Mouse (Mus musculus): Measurements from ENCODE around the gene Gpx2.

Gpx2 gene

GRCm38 (mm10) chr12:76795350-76795749, at the start of gene Gpx2:
TSS of gene Gpx2 (minus strand) at chr12:76795554.
- no peak for DNase-seq (ENCODE audit: low spot score in 2 of 2)

DNA sequence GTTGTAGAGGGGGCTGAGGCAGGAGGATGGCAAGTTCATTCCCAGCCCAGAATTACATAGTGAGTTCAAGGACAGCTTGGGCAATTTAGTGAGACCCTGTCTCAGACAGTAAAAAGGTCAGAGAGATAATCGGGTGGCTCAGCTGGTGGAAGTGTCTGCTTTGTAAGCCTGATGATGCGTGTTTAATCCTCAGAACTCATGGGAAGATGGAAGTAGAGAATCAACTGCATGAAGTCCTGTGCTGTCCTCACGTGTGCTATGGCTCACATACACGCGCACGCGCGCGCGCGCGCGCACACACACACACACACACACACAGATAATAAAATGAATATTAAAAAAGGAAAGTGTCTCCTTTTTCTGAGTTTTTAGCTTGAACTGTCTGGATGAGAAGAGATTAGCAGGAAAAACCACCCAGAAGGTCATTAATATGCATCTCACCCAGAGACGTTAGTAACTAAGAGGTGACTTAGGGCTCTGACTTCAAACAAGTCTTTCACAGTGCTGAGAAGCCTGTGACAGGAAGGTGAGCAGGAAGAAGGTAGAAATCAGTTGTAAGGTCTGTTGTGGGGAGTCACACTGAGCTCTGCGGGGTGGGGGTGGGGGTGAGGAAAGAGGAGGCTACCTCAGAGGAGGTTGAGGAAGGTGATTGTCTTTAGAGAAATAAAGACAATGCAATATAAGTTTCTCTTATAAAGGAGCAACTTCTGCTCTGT, 49.1 kb upstream of the Gpx2 start:
- DNase-seq (ENCODE audit: low spot score in 2 of 2) = no peak

DNA sequence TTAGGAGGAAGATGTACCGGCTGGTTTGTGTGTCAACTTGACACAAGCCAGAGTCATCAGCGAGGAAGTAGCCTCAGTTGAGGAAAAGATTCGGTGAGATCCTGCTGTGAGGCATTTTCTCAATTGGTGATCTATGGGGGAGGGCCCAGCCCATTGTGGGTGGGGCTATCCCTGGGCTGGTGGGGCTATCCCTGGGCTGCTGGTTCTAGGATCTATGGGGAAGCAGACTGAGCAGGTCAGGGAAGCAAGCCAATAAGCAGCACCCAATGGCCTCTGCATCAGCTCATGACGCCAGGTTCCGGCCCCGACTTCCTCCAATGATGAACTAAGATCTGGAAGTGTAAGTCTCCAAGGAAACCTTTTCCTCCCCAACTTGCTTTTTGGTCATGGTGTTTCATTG, 44.7 kb upstream of the Gpx2 start:
- no peak for DNase-seq (ENCODE audit: low spot score in 2 of 2)

DNA sequence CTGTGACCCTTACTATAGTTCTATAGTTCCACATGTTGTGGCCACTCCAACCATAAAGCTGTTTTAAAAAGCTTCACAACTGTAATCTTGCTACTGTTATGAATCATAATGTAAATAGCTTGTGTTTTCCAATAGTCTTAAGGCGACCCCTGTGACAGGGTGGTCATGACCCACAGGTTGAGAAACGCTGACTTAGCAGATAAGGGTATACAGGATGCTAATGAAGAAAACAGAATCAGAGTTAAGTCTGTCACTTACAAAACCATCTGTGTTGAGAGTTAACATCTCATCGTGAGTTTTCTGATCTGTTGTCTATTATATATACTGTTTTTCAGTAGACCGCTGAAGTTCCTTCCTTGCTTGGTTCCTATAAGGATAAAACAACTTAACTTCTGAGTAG, 43.9 kb upstream of the Gpx2 start:
- DNase-seq (ENCODE audit: low spot score in 2 of 2) = no peak

GRCm38 (mm10) chr12:76837844-76838650, 42.7 kb upstream of the Gpx2 start:
- DNase-seq (ENCODE audit: low spot score in 2 of 2) = no peak

- DNase-seq (ENCODE audit: low spot score in 2 of 2) = peak; percentile 97
These were observed 41.9 kb upstream of the Gpx2 start for GRCm38 (mm10) chr12:76837101-76837843.

DNA sequence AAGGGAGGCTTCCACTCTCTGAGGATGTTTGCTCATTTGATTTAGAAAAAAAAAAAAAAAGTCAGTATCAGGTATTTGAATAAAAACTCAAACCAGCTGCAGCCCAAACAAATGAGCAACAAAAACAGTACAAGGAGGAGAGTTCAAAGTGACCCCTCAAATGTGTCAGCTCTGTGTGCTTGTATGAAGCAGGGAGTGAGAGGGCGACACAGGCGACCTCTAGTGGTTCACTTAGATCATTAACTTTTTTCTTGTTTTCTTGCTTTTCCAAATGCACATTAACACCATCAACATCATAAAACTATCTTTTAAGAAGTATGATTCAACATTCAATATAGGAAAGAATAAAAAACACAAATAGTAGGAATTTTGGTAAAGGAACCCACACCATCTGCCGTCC, 37.4 kb upstream of the Gpx2 start:
- DNase-seq (ENCODE audit: low spot score in 2 of 2) = no peak

DNA sequence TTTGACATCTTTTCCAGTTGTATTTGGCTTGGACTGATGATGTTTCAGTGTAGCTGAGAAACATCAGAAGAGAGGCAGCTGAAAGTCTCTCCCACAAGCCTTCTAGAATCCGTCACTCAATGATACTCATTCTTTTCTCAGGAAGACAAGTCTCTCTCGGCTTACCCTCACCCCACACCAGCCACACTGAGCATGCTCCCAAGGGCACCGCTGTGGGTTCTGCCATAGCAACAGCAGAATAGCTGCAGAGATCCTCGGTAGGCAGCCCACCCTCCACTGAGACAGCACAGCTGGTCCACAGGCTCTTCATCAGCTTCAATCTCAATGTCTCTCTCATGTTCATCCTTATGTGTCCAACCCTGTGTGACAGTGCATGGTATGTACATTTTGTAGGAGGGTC, 29.9 kb upstream of the Gpx2 start:
- no peak for DNase-seq (ENCODE audit: low spot score in 2 of 2)

GRCm38 (mm10) chr12:76822651-76823041, 27.3 kb upstream of the Gpx2 start, which contains the start of gene Rab15:
TSS of gene Rab15 (minus strand) at chr12:76822908.
- DNase-seq (ENCODE audit: low spot score in 2 of 2) = no peak

DNA sequence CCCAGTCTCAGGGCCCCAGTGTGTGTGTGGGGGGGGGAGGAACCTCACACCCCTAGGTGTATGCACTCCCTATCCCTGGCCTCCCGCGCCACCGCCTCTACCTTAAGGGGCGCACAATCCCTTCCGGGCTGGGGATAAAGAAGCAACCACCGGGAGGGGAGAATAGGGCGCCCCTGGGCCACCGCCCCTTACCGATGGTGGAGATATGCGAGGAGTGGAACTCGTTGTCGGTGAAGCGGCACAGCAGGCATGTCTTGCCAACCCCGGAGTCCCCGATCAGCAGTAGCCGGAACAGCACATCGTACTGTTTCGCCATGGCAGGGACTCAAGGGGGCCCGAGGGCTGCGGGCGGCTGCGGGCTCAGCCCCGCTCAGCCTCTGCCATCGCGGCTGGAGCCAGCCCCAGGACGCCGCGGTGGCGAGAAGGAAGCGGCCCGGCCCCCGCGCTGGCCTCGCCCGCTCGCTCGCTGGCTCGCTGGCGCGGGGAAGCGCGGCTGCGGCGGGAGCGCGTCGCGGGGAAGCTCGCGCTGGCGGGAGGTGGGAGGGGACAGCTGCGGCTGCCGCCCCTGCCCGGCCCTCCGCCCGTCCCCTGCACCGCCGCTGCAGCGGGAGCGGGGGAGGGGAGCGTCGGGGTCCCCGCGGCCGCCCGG, 26.8 kb upstream of the Gpx2 start:
- DNase-seq (ENCODE audit: low spot score in 2 of 2) = peak; percentile 25 to 43

DNA sequence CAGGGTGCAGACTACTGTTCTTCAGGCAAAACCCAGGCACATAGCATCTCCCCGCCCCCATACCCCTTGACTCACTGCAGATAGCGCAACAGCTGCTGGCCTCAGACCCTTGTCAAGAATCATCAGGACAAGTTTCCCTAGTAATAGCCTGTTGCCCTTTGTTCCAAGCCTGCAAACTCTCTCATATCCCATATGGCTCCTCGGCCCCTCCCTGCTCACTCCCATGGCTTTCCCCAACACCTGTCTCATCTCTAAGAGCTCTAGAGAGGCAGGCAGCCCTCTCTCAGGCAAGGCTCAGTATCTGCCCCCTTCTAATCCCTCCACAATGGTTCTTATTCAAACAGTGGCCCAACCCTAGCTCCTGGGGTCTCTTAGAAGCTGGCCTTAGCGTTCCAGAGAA, 25.3 kb upstream of the Gpx2 start:
- no peak for DNase-seq (ENCODE audit: low spot score in 2 of 2)

DNA sequence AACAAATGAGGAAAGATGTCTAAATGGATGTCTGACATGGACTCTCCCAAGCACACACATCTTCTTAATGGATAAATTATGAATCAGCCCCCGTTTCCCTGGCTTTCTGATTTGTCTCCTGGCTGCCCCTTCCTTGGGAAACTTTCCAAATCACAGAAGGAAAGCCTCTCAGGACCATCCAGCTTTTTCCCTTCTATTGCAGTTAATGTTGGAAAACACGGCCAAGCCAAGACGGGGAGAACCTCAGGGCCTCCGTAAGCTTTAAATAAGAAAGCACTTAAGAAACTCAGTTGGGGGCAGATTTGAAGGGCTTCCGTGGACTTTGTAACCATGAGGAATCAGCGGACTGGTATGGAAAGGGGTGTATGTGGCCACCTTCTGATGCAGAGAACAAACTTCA, 24.5 kb upstream of the Gpx2 start:
- DNase-seq (ENCODE audit: low spot score in 2 of 2) = no peak

- DNase-seq (ENCODE audit: low spot score in 2 of 2) = no peak
These were observed 23.6 kb upstream of the Gpx2 start for GRCm38 (mm10) chr12:76818908-76819307.

GRCm38 (mm10) chr12:76818120-76818519, 22.8 kb upstream of the Gpx2 start:
- DNase-seq (ENCODE audit: low spot score in 2 of 2) = peak; percentile 59 to 73

GRCm38 (mm10) chr12:76817176-76817575, 21.8 kb upstream of the Gpx2 start:
- no peak for DNase-seq (ENCODE audit: low spot score in 2 of 2)

DNA sequence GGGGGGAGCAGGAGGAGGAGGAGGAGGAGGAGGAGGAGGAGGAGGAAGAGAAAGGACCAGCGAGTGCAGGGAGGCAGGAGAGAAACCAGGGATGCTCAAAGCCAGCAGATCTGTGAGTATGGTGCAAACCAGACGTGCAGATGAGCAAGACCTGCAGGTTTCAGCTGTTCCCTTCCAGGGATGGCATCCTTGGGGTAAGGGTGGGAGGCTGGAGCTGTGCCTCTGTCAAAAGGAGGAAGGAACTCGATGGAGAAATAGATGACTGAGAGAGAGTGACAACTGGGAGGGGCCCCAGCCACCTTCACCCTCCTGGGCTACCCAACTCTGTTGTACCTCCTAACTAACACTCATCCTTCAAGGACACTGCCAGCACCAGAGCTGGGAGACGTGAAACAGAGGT, 21.4 kb upstream of the Gpx2 start:
- no peak for DNase-seq (ENCODE audit: low spot score in 2 of 2)

DNA sequence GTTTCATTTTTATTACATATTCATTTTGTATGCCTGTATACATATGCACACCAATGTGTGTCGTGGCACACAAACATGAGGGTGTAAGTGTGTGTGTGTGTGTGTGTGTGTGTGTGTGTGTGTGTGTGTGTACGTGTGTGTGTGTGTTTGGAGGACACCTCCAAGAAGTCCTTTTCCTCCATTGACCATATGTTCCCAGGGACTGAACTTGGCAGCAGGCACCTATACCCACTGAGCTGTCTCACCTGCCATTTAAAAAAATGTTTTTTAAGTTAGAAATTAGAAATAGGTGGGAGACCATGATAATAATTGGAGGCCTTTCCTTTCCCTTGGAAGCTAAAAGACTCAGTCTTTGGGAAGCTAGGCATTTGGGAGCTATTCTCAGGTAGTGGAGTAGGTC, 18.8 kb upstream of the Gpx2 start:
- DNase-seq (ENCODE audit: low spot score in 2 of 2) = no peak

GRCm38 (mm10) chr12:76813543-76813942, 18.2 kb upstream of the Gpx2 start:
- no peak for DNase-seq (ENCODE audit: low spot score in 2 of 2)

DNA sequence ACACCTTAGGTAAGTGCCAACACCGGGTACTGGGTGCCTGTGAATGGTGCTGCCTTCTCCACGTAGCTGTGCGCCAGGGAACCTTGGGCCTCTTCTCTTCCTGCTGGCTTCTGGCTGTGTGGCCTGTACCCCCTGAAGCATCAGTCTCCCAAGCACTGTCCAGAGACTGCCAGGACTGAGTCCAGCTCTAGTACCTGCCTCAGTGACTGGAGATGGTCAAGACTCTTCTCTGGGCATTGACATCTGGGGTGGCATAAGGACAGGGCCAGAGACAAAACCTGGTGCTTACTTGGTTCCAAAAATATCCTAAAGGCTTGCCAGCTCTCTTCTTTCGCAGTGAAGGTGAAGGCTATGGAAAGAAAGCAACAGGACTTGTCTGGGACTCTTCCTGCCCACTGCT, 15.7 kb upstream of the Gpx2 start:
- no peak for DNase-seq (ENCODE audit: low spot score in 2 of 2)

- no peak for DNase-seq (ENCODE audit: low spot score in 2 of 2)
These were observed 15.1 kb upstream of the Gpx2 start for GRCm38 (mm10) chr12:76810491-76810890.

GRCm38 (mm10) chr12:76807796-76808195, 12.4 kb upstream of the Gpx2 start:
- no peak for DNase-seq (ENCODE audit: low spot score in 2 of 2)
